Comparison of ENCODE assay signal across 8 mouse cellular contexts in genomic region chr9:59036159-59036731, GRCm38 (mm10). TPM values are rescaled to one million over a fixed set of nuclear protein-coding genes. Genes with fewer than 3 reads are reported as not detected.
DNase-seq lines count a peak whose midpoint lies in the region; ATAC-seq lines count a peak whose summit lies in the region.

Gene Neo1 (minus strand): TSS chr9:59036441.

- peak within 1 kb of the TSS; percentile 77 for H3K4me2 ChIP-seq in forebrain, embryonic 12.5 days
- peak within 1 kb of the TSS; percentile 82 for H3K4me2 ChIP-seq in heart, embryonic 15.5 days
- peak within 1 kb of the TSS; percentile 68 for H3K4me2 ChIP-seq in liver, embryonic 13.5 days

- no peaks in the 10 kb centered on the region for H3K9me3 ChIP-seq in forebrain, embryonic 12.5 days
- H3K9me3 ChIP-seq in heart, embryonic 15.5 days (replicated peaks) = no peaks in the 10 kb centered on the region
- H3K9me3 ChIP-seq in liver, embryonic 13.5 days (replicated peaks) = no peaks in the 10 kb centered on the region

- H3K27me3 ChIP-seq in forebrain, embryonic 12.5 days = peaks cover 10% of the 10 kb centered on the region; the same call in 1 of the 2 replicates
- H3K27me3 ChIP-seq in heart, embryonic 15.5 days = no peaks in the 10 kb centered on the region
- H3K27me3 ChIP-seq in liver, embryonic 13.5 days = peaks cover 69% of the 10 kb centered on the region

- peak within 1 kb of the TSS; percentile 100 for H3K27ac ChIP-seq in forebrain, embryonic 12.5 days
- peak within 1 kb of the TSS; percentile 99 for H3K27ac ChIP-seq in heart, embryonic 15.5 days
- H3K27ac ChIP-seq in liver, embryonic 13.5 days = peak within 1 kb of the TSS; percentile 69

- H3K4me1 ChIP-seq in forebrain, embryonic 12.5 days = peaks cover 27% of the 10 kb centered on the region
- peaks cover 22% of the 10 kb centered on the region for H3K4me1 ChIP-seq in heart, embryonic 15.5 days (replicated peaks)
- H3K4me1 ChIP-seq in liver, embryonic 13.5 days (replicated peaks) = peaks cover 4% of the 10 kb centered on the region; the same call in 1 of the 2 replicates

- ATAC-seq in forebrain, embryonic 12.5 days (ENCODE audit: low FRiP score) = peak; percentile 93
- peak; percentile 90 for ATAC-seq in heart, embryonic 15.5 days (replicated peaks; ENCODE audit: insufficient number of reproducible peaks, insufficient read depth, low FRiP score, low read depth)
- ATAC-seq in liver, embryonic 13.5 days (ENCODE audit: low read depth) = peak; percentile 79

- peak within 1 kb of the TSS; percentile 98 for H3K4me3 ChIP-seq in forebrain, embryonic 12.5 days (replicated peaks)
- H3K4me3 ChIP-seq in heart, embryonic 15.5 days = peak within 1 kb of the TSS; percentile 95
- H3K4me3 ChIP-seq in liver, embryonic 13.5 days (replicated peaks) = peak within 1 kb of the TSS; percentile 63

- H3K9ac ChIP-seq in forebrain, embryonic 12.5 days = peak within 1 kb of the TSS; percentile 94
- peak within 1 kb of the TSS; percentile 94 for H3K9ac ChIP-seq in heart, embryonic 15.5 days
- peak within 1 kb of the TSS; percentile 63 for H3K9ac ChIP-seq in liver, embryonic 13.5 days

- under 1% methylated on average over 39 of the region's 86 CpGs for WGBS in forebrain, embryonic 12.5 days
- under 1% methylated on average over 82 of the region's 86 CpGs for WGBS in heart, embryonic 15.5 days
- WGBS in liver, embryonic 13.5 days (ENCODE audit: insufficient replicate concordance) = under 1% methylated on average over 60 of the region's 86 CpGs

- DNase-seq in 3T3-L1 (ENCODE audit: low read depth, low spot score) = peak; percentile 78
- peak; percentile 87 for DNase-seq in brain, embryonic 18.5 days (ENCODE audit: low read depth, low spot score)
- peak; percentile 93 to 95 for DNase-seq in kidney, postnatal 36 days
- no peak for DNase-seq in liver, embryonic 13.5 days
- peak; percentile 90 for DNase-seq in ovary, adult 18-20 months (ENCODE audit: low spot score)
- peak; percentile 52 for DNase-seq in thymus, postnatal 14 days

- H3K36me3 ChIP-seq in forebrain, embryonic 12.5 days (replicated peaks) = no peaks in the 10 kb centered on the region
- H3K36me3 ChIP-seq in heart, embryonic 15.5 days = no peaks in the 10 kb centered on the region
- no peaks in the 10 kb centered on the region for H3K36me3 ChIP-seq in liver, embryonic 13.5 days

RNA-seq across cellular contexts. Expression of gene Neo1, which starts in this region (rescaled TPM):
- polyA plus RNA-seq in forebrain, embryonic 12.5 days (2016; fragmentation: Nextera tagmentation; extraction: Ambion mirVana) = 47.2 and 47.6 TPM in 2 replicates
- polyA plus RNA-seq in heart, embryonic 15.5 days (2015; fragmentation: Nextera tagmentation; extraction: Ambion mirVana) = 22.9 and 27.9 TPM in 2 replicates
- 1.5 and 2.4 TPM in 2 replicates for polyA plus RNA-seq in liver, embryonic 13.5 days (2015; fragmentation: Nextera tagmentation; extraction: Ambion mirVana)
